Mouse (Mus musculus): ENCODE measurements around the gene Ascc1. TPM values are rescaled to one million over a fixed set of nuclear protein-coding genes. Genes with fewer than 3 reads are reported as not detected.

Gene Ascc1
- total and polyA plus RNA-seq, 3 experiments: 17.0 to 37.9 TPM; not detected in 1

GRCm38 (mm10) chr10:59977715-59978343 is 24.8 kb upstream of the Ascc1 start:
- Histone ChIP-seq H3K9ac (ENCODE audit: control insufficient read depth, low read depth, low read length, poor library complexity, severe bottlenecking) (no peak overlapping the region), H3K79me2 (ENCODE audit: control insufficient read depth, insufficient read depth, low read length, poor library complexity) (no peaks in the 10 kb centered on the region), H3K27ac (ENCODE audit: control insufficient read depth, low read depth, low read length) (no peak overlapping the region), H3K9me3 (replicated peaks; ENCODE audit: insufficient read depth, low read length) (no peaks in the 10 kb centered on the region), H3K27me3 (ENCODE audit: control insufficient read depth in 1 of 2, insufficient read depth in 2 of 2, low read length in 2 of 2) (no peaks in the 10 kb centered on the region), H3K4me1 (ENCODE audit: control insufficient read depth in 1 of 2, insufficient read depth in 2 of 2, low read length in 2 of 2) (peaks cover 21 to 44% of the 10 kb centered on the region in 2 experiments), H3K4me3 (ENCODE audit: control insufficient read depth in 1 of 2, insufficient read depth in 1 of 2, low read depth in 2 of 2, low read length in 2 of 2) (no peak overlapping the region), H3K36me3 (ENCODE audit: control insufficient read depth in 1 of 2, insufficient read depth in 2 of 2, low read length in 2 of 2) (peaks cover 0 to 37% of the 10 kb centered on the region in 2 experiments; a peak in 2 of 4 replicates)
- peak; percentile 33 for DNase-seq (ENCODE audit: low read depth, low spot score)
- TF ChIP-seq USF1 (IDR thresholded peaks at IDR 0.05; ENCODE audit: low read depth, low read length) (no peak), MYC (IDR thresholded peaks at IDR 0.05; ENCODE audit: low read depth, low read length) (no peak), GABPA (IDR thresholded peaks at IDR 0.05; ENCODE audit: low read depth, low read length) (no peak), UBTF (IDR thresholded peaks at IDR 0.05; ENCODE audit: borderline replicate concordance, insufficient read depth, low read depth, low read length) (no peak), POLR2AphosphoS2 (IDR thresholded peaks at IDR 0.05; ENCODE audit: low read length) (no peak), HCFC1 (IDR thresholded peaks at IDR 0.05; ENCODE audit: low read depth, low read length) (no peak), ZNF384 (IDR thresholded peaks at IDR 0.05; ENCODE audit: low read depth, low read length) (no peak), JUND (IDR thresholded peaks at IDR 0.05; ENCODE audit: low read depth, low read length) (no peak), ZKSCAN1 (IDR thresholded peaks at IDR 0.05; ENCODE audit: low read depth, low read length) (no peak), MAFK (IDR thresholded peaks at IDR 0.05; ENCODE audit: borderline replicate concordance, low read depth, low read length) (no peak), CTCF (IDR thresholded peaks at IDR 0.05 in 2 of 3, conservative IDR thresholded peaks at IDR 0.05 in 1 of 3; ENCODE audit: control insufficient read depth in 1 of 3, insufficient read depth in 1 of 3, low read depth in 2 of 3, low read length in 3 of 3, poor library complexity in 1 of 3, severe bottlenecking in 1 of 3) (no peak), NELFE (IDR thresholded peaks at IDR 0.05; ENCODE audit: low read depth, low read length) (no peak), MYB (IDR thresholded peaks at IDR 0.05; ENCODE audit: low read depth, low read length) (no peak)

GRCm38 (mm10) chr10:59978401-59978800 is 24.2 kb upstream of the Ascc1 start:
- Histone ChIP-seq H3K36me3 (ENCODE audit: control insufficient read depth in 1 of 2, insufficient read depth in 2 of 2, low read length in 2 of 2) (peaks cover 0 to 37% of the 10 kb centered on the region in 2 experiments; a peak in 2 of 4 replicates), H3K4me1 (ENCODE audit: control insufficient read depth in 1 of 2, insufficient read depth in 2 of 2, low read length in 2 of 2) (peaks cover 21 to 44% of the 10 kb centered on the region in 2 experiments), H3K79me2 (ENCODE audit: control insufficient read depth, insufficient read depth, low read length, poor library complexity) (no peaks in the 10 kb centered on the region), H3K4me3 (ENCODE audit: control insufficient read depth in 1 of 2, insufficient read depth in 1 of 2, low read depth in 2 of 2, low read length in 2 of 2) (peak overlapping the region in 1 of 2 experiments; percentile 13; a peak in 1 of 4 replicates), H3K27ac (ENCODE audit: control insufficient read depth, low read depth, low read length) (no peak overlapping the region), H3K9me3 (replicated peaks; ENCODE audit: insufficient read depth, low read length) (no peaks in the 10 kb centered on the region), H3K9ac (ENCODE audit: control insufficient read depth, low read depth, low read length, poor library complexity, severe bottlenecking) (peak overlapping the region; percentile 35; the same call in 1 of the 2 replicates), H3K27me3 (ENCODE audit: control insufficient read depth in 1 of 2, insufficient read depth in 2 of 2, low read length in 2 of 2) (no peaks in the 10 kb centered on the region)
- no peak for TF ChIP-seq POLR2A (IDR thresholded peaks at IDR 0.05; ENCODE audit: control insufficient read depth in 1 of 2, insufficient read depth in 1 of 2, low read depth in 1 of 2, low read length in 2 of 2, poor library complexity in 1 of 2)
- no peak for TF ChIP-seq MYC (IDR thresholded peaks at IDR 0.05; ENCODE audit: low read depth, low read length)
- TF ChIP-seq ZKSCAN1 (IDR thresholded peaks at IDR 0.05; ENCODE audit: low read depth, low read length): no peak
- no peak for TF ChIP-seq MAX (IDR thresholded peaks at IDR 0.05; ENCODE audit: low read length)
- TF ChIP-seq SMC3 (IDR thresholded peaks at IDR 0.05; ENCODE audit: low read depth, low read length): no peak
- no peak for DNase-seq (ENCODE audit: low read depth, low spot score)
